Mouse (Mus musculus): ENCODE results near the gene Vmn1r25.
"Not testable (repeated sequence)": the region's sequence is repeated elsewhere in the genome, so short reads cannot be mapped to it uniquely, and the experiment has no call there.

Vmn1r25 gene

DNA sequence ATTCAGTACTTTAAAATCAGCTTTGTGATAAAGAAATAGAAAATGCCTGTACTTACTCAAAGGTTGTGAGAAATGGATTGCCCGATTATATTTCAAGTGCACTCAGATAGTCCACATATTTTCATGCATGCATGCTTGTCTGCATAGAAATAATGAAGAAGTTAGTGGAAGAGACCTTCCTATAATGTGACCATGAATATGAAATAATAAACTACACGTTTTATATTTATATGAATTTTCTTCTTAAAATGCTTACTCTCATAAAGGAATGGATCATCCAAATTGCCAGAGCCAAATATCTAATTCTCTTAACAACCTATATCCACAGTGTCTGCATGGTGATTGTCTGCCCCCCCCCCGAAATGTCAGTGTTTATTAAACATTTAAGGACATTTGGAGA lies at the start of gene Vmn1r25:
Gene Vmn1r25 (minus strand): TSS at position 101 of the 400 bp plus-strand sequence.
- no peak for DNase-seq (ENCODE audit: low spot score)

DNA sequence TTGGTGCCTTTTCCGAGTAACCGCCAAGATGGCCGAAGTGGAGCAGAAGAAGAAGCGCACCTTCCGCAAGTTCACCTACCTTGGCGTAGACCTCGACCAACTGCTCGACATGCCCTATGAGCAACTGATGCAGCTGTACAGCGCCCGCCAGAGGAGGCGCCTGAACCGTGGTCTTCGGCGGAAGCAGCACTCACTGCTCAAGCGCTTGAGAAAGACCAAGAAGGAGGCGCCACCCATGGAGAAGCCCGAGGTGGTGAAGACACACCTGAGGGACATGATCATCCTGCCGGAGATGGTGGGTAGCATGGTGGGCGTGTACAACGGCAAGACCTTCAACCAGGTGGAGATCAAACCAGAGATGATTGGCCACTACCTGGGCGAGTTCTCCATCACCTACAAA lies 36.9 kb upstream of the Vmn1r25 start:
- DNase-seq (ENCODE audit: low spot score) = not testable (repeated sequence)

DNA sequence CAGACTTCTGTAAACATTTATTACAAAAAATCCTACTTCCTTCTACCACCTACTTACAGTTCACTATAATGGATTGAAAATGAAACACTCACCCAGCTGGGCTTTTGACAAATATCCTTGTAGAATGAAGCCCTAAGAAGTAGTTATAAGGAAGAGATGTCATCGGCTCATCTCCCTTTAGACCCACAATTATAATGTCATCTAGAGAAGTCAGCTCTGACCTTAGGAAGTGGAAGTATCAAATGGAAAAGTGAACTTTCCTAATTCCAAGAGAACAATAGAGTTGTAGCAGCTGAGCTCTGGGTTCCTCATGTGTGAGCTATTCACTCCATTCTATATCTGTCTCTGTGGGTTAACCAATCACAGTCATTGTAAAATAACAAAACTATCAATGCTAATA lies 34.4 kb upstream of the Vmn1r25 start, which contains the start of gene Vmn1r26:
Gene Vmn1r26 (minus strand): TSS at position 101 of the 400 bp plus-strand sequence.
- DNase-seq (ENCODE audit: low spot score) = no peak

GRCm38 (mm10) chr6:57961403-57961802 lies 19.2 kb downstream of the Vmn1r25 start, which contains the start of gene Vmn1r24:
Gene Vmn1r24 (minus strand): TSS chr6:57961503.
- DNase-seq (ENCODE audit: low spot score) = not testable (repeated sequence)

Data from left cerebral cortex, adult 11 months (tissue).